Comparison of ENCODE assay signal across 10 mouse cellular contexts in the genomic region with DNA sequence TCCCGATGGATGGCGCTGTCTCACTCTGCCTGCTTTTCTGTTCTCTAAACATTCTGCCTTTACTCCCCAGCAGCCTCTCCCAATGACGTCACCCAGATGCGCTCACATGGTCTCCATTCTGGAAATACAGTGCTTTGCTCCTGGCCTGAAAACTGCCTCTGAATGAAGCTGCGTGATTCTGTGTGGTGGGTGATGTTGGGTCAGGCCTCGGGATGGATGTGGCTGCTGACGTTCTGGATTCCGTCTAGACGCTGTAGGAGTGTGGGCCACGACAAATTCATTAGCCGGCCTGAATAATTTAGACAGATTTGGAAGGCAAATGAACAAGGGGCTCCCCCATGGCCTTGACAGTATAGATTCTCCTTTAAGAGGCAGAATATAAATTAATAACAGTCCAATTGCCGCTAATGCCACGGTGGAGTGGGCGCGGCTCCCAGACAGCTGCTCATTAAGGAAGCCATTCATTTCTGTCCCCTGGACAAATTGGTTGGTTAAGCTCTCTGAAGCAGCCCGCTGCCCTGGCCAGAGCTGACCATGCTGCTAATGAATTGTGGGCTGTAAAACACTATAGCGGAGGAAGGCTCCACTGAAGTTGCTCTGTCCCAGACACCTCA.
A peak's percentile ranks its signal among the peaks of the same experiment; 100 is the strongest.
DNase-seq lines count a peak whose midpoint lies in the region; ATAC-seq lines count a peak whose summit lies in the region.
"Had no signal": no experiment of that assay in that cellular context is flagged by ENCODE, and none has a peak within 500 bp of the region (broad histone marks: within the 10 kb centered on the region; RNA-seq: fewer than 3 reads in every experiment).

No protein-coding gene starts in this region.

- peak overlapping the region; percentile 40 for H3K4me2 ChIP-seq in forebrain, embryonic 12.5 days
- peak overlapping the region; percentile 22 for H3K4me2 ChIP-seq in midbrain, embryonic 13.5 days (replicated peaks)
- H3K4me2 ChIP-seq: lung, embryonic 15.5 days had no signal

- peak overlapping the region; percentile 12; the same call in 1 of the 2 replicates for H3K4me3 ChIP-seq in forebrain, embryonic 12.5 days (replicated peaks)
- H3K4me3 ChIP-seq in midbrain, embryonic 13.5 days (replicated peaks): no peak overlapping the region
- H3K4me3 ChIP-seq: lung, embryonic 15.5 days had no signal

- 0 out of 2 replicates have a peak overlapping the region, but pooled peaks have one; percentile 26 for H3K9ac ChIP-seq in forebrain, embryonic 12.5 days
- H3K9ac ChIP-seq in midbrain, embryonic 13.5 days (replicated peaks): no peak overlapping the region
- H3K9ac ChIP-seq: lung, embryonic 15.5 days had no signal

- ATAC-seq in forebrain, embryonic 12.5 days (ENCODE audit: low FRiP score): peak; percentile 83
- ATAC-seq in midbrain, embryonic 13.5 days: peak; percentile 82
- no peak for ATAC-seq in inflammation-experienced regulatory T-cells, adult 6 months

- intact Hi-C loops in heart, postnatal 25 days (cut with DNase I): no loop called here

- peak overlapping the region; percentile 85 for H3K27ac ChIP-seq in forebrain, embryonic 12.5 days
- peak overlapping the region; percentile 59 for H3K27ac ChIP-seq in midbrain, embryonic 13.5 days
- H3K27ac ChIP-seq: lung, embryonic 15.5 days had no signal

- no peaks in the 10 kb centered on the region for H3K9me3 ChIP-seq in forebrain, embryonic 12.5 days
- H3K9me3 ChIP-seq in midbrain, embryonic 13.5 days: no peaks in the 10 kb centered on the region
- H3K9me3 ChIP-seq: lung, embryonic 15.5 days had no signal

- H3K4me1 ChIP-seq in forebrain, embryonic 12.5 days: peaks cover 38% of the 10 kb centered on the region
- peaks cover 30% of the 10 kb centered on the region for H3K4me1 ChIP-seq in midbrain, embryonic 13.5 days (replicated peaks)
- H3K4me1 ChIP-seq: lung, embryonic 15.5 days had no signal

- peaks cover 30% of the 10 kb centered on the region for H3K27me3 ChIP-seq in forebrain, embryonic 12.5 days
- H3K27me3 ChIP-seq in midbrain, embryonic 13.5 days: peaks cover 6% of the 10 kb centered on the region; the same call in 1 of the 2 replicates
- H3K27me3 ChIP-seq: lung, embryonic 15.5 days had no signal

- WGBS in forebrain, embryonic 12.5 days: 10% methylated on average over 17 of the region's 17 CpGs
- WGBS in midbrain, embryonic 13.5 days: 26% methylated on average over 17 of the region's 17 CpGs

- H3K36me3 ChIP-seq in forebrain, embryonic 12.5 days (replicated peaks): no peaks in the 10 kb centered on the region
- H3K36me3 ChIP-seq in midbrain, embryonic 13.5 days: no peaks in the 10 kb centered on the region
- H3K36me3 ChIP-seq: lung, embryonic 15.5 days had no signal

- DNase-seq in brain, adult 2 months (ENCODE audit: low read depth, low spot score): peak; percentile 60
- peak; percentile 16 for DNase-seq in layer of hippocampus, adult 9-11 months
- no peak for DNase-seq in yolk sac, embryonic 10.5 days (ENCODE audit: low spot score)
- DNase-seq in heart, postnatal 25 days (ENCODE audit: low spot score): no peak
- DNase-seq in urinary bladder, postnatal 25 days (ENCODE audit: low spot score): no peak
- DNase-seq: kidney, adult 9 months had no signal

Comparison
In these comparisons a context has a peak if more than half of its experiments do, and no peak if none do; other contexts are left out.
1. DNase-seq: peak in brain, adult 2 months (single experiment) and layer of hippocampus, adult 9-11 months (single experiment); none in yolk sac, embryonic 10.5 days (single experiment), heart, postnatal 25 days (single experiment) and urinary bladder, postnatal 25 days (single experiment).